Mouse (Mus musculus): ENCODE results near the gene Tmem164.
"Not testable (repeated sequence)": the region's sequence is repeated elsewhere in the genome, so short reads cannot be mapped to it uniquely, and the experiment has no call there.

The Tmem164 gene

DNA sequence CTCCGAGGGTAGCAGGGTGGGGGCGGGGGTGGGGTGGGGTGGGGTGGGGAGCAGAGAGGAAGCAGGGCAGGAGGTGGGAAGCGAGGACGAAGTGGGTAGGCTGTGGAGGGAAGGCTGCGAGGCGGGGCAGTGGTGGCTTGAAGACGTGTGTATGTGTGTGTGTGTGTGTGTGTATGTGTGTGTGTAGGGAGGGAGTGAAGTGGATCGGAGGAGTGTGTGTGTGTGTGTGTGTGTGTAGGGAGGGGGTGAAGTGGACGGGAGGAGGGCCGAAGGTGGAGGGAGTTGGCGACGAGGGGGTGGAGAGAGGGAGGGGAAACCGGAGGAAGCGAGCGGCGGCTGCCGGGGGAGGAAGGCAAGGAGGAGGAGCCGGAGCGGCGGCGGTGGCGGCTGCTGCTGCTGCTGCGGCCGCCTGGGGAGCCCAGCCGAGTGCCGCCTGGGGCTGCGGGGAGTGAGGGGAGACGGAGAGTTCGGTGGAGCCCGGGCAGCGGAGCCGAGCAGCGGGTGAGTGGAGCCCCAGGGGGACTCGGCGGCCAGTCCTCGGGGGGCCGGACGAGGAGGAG is at the start of gene Tmem164:
Gene Tmem164, plus strand, starts transcription at position 351 of the 560 bp plus-strand sequence.
- DNase-seq (ENCODE audit: low spot score) = peak; percentile 83

- DNase-seq (ENCODE audit: low spot score) = not testable (repeated sequence)
Observed at GRCm38 (mm10) chrX:142632990-142633389, 48.2 kb upstream of the Tmem164 start.

DNA sequence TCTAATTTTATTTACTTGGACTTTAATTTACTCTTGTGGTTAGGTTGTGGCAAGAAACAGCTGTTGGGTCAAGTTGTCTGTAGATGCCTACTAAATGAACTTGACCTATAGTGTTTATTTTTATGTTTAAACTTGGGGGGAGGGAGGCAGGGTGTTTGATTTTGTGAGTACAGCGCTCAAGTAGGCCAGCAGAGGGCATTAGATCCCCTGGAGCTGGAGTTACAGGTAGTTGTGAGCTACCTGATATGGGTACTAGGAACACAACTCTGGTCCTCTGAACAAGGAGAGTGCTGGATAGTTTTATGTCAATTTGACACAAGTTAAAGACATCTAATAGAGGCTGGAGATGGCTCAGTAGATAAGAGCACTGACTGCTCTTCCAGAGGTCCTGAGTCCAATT is 34.0 kb upstream of the Tmem164 start:
- no peak for DNase-seq (ENCODE audit: low spot score)

DNA sequence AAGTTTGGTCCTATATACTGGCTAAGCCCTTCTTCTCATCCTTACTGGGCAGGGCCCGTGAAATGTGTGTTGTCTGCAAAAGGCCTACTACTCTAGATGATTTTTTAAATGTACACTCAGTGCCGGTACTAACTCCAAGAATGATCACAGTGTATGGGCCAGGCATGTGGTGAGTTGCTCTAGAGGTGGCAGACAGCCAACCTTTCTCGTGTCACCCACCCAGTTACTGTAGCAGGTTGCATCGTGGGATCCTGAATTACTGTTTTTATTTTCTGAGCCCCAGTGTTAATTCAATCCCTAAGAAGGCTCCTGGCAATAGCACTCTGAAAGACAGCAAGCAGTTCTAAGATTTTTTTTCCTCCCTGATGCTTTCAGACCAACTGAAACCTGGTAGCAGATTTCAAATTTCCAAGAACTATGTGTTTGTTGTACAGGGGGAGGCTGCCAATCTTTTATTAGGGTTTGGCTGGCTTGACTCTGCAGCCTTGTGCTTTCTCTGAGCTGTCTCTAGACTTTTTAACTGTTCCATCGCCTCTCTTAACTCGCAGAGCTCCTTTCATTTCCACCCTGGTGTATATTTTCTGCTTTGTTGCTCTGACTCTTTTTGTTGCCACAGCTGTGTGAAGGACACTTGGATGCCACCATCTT is 31.0 kb upstream of the Tmem164 start:
- no peak for DNase-seq (ENCODE audit: low spot score)

- no peak for DNase-seq (ENCODE audit: low spot score)
Observed at GRCm38 (mm10) chrX:142664704-142665422, 16.3 kb upstream of the Tmem164 start.

DNA sequence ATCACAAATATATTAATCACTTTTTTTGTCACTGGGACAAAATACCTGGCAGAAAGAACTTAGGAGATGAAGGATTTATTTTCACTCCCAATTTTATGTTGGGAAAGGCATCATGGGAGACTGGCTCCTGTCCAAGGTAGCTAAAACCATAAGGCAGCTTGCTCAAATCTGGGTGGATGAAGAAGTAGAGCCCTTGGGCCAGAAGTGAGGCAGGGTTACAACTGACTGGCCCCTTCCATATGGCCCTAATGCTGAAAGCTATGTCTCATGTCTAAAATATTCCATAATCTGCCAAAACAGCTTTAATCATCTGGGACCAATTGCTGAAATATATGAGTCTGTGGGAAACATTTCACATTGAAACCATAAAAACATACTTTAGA is 15.8 kb upstream of the Tmem164 start:
- DNase-seq (ENCODE audit: low spot score) = no peak

GRCm38 (mm10) chrX:142669312-142670091 is 11.7 kb upstream of the Tmem164 start:
- DNase-seq (ENCODE audit: low spot score) = no peak

DNA sequence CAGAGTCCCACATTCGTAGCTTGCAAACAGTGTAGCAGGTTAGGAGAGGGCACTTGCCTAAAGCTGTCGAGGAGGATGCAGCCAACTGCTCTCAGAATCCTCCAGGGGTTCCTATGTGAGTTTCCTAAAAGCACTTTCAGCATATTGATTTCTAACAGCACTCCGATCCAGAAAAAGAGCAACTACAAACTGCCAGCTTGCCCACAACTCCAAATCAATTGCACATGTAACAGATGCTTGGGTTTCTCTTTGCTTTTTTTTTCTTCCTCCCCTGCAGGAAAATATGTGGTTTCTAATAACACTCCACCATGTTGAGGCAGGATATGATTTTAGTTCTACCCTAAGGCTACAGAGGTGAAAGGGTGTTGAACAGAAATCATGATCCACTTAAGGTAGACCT is 11.1 kb upstream of the Tmem164 start:
- no peak for DNase-seq (ENCODE audit: low spot score)

GRCm38 (mm10) chrX:142671141-142671540 is 10.1 kb upstream of the Tmem164 start:
- DNase-seq (ENCODE audit: low spot score) = no peak

DNA sequence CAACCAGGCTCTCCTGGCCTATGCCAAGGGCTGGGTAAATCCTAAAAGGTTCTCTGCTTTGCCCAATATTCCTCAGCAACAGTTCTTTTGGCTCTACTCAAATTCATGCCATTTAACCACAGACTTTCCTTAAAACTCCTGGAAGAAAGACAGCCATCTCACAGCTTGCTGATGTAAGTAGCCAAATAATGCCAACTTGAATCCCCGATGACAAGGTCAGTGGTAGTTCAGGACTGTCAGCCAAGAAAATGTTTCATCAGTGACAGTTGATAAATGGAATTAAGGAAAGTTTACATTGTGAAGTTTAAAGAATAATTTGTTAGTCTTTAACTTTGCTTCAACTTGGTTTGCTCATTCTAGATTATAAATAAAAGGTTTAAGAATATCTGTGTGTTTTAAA is 8.5 kb upstream of the Tmem164 start:
- DNase-seq (ENCODE audit: low spot score) = no peak

GRCm38 (mm10) chrX:142677193-142677592 is 4.0 kb upstream of the Tmem164 start:
- DNase-seq (ENCODE audit: low spot score) = no peak

DNA sequence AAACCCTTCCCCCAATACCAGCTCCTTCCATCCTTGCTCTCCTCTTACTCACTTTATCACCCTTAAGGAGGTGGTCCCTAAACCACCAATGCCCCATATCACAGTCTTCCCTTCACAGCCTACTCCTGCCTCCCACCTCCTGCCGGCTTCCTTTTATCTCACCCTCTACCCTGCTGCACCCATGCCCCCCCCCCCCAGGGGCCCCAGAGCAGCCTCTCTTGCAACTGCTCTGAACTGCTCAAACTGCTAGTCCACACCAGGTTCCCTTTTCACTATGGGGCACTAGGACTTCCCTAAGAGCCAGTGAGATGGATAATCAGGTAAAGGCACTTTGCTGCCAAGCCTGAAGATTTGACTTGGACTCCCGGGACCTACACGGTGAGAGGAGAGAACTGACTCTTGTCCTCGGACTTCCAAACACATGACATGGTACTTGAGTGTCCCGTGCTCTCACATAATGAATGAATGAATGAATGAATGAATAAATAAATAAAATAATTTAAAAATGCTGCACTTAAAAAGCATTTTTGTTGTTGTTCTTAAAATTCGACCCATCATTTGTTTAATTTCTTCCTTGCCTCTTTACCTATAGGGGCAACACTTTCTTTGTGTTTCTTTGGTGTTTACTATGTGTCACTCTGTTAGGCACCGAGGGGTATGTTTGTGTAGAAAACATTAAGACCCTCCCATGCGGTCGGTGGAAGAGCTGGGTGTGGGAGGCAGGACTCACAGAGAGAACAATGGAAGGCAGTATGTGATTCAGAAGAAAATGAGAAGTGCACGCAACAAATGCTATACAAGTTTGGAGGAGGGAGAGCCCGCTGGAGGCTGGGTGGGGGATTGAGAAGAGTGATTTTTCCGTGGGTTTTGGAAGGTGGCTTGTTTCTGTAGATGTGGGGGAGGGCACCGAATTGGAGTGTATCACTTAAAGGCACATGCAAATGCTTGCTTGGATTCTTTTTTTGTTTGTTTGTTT is 2.4 kb upstream of the Tmem164 start:
- no peak for DNase-seq (ENCODE audit: low spot score)

DNA sequence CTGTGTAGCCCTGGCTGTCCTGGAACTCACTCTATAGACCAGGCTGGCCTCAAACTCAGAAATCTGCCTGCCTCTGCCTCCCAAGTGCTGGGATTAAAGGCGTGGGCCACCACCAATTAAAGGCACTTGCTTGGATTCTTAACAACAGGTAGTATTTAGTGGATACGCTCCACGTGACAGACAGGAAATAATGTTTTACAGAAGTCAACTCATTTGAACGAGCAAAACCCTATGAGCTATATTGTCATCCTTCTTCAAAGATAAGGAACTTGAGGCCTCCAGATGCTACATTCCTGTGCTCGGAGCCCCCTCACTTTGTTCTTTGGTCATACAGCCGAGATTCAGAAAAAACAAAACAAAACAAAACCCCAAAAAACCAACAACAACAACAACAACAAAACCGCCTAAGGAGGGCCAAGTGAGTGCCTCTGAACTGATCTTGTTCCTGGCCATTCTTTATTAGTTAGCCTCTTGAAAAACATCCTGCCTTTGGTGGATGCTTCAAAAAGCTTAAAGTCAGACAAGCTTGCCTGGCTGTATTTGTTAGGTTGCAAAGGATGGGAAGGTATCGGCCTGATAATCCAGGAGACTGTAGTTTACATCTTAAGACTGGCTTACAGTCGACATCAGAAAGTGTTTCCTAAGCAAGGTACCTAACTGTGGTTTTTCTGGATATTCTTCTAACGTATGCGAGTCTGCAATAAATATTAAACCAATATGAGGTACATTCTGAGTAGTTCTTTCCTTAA is 1.5 kb upstream of the Tmem164 start:
- no peak for DNase-seq (ENCODE audit: low spot score)

GRCm38 (mm10) chrX:142680391-142681055 is 683 bp upstream of the Tmem164 start:
- no peak for DNase-seq (ENCODE audit: low spot score)

- DNase-seq (ENCODE audit: low spot score) = peak; percentile 68
Observed at GRCm38 (mm10) chrX:142681616-142682141, 473 bp downstream of the Tmem164 start.

GRCm38 (mm10) chrX:142682176-142682820 is 1.1 kb downstream of the Tmem164 start:
- DNase-seq (ENCODE audit: low spot score) = no peak

DNA sequence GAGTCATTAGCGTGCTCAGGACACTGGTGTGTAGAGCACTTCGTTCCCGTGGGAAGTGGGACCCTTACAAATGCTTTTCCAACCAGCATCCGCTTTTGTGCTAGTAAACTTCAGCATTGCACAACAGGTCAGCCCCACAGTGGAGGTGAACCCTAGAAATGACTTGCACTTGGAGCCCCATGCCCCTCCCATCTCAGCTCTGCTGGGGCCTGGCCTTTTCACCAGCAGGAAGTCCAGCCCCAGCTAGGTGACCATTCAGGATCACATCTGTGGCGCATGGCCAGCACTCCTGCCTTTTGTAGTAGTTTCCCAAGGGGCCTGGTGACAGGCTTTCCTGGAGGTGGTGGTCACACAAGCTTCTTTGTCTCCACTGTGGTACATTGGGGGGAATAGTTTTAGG is 1.8 kb downstream of the Tmem164 start:
- no peak for DNase-seq (ENCODE audit: low spot score)

- DNase-seq (ENCODE audit: low spot score) = no peak
Observed at GRCm38 (mm10) chrX:142684674-142685073, 3.5 kb downstream of the Tmem164 start.

- no peak for DNase-seq (ENCODE audit: low spot score)
Observed at GRCm38 (mm10) chrX:142685676-142686075, 4.5 kb downstream of the Tmem164 start.

All from ovary, adult 18-20 months (tissue).